Mouse (Mus musculus) T-helper 17 cell (primary cell): Measurements from ENCODE around the gene Marcksl1.

Experiments
- in situ Hi-C, 2 experiments: fragments of 300-600 bp; cut with MboI, MseI; formaldehyde crosslinking; loops; 1 replicate in 1 of 2; 2 replicates in 1 of 2; pipeline ENCODE4 v1.15.1; 2025; ENCODE audit warnings: high pct_unique_total_duplicates in 2 of 2

The Marcksl1 gene

DNA sequence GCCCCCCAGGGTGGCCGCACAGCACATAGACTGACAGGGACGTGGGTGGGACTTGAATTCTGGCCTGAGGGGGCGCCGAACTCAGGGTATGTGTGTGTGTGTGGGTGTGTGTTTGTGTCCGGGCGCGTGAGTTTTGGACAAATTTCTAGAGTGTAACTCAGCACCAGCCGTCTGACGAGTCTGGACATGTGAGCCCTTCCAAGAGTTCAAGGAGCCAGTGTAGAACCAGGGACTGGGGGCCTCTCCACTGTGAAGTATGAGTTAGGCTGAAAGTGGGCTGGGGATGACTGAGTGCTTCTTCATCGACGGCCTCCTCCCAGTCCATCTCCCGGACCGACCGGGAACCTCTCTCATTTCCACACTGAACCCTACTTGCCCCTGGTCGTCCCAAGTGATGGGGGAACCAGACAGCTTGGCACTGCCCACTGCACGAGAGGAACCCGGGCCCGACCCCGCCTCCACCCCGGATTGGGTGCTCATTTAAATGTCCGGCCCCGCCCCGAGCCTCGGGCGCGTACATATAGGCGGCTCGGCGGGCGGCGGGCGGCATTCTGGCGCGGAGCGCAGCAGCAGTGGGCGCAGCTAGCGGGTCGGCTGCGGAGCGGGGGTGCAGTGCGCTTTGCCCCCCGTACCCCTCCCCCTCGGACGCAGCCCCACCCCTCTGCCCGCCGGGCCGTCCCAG, at the start of gene Marcksl1:
Gene Marcksl1, plus strand, starts transcription at position 496 of the 682 bp plus-strand sequence.
- in situ Hi-C loops = no loop called here

DNA sequence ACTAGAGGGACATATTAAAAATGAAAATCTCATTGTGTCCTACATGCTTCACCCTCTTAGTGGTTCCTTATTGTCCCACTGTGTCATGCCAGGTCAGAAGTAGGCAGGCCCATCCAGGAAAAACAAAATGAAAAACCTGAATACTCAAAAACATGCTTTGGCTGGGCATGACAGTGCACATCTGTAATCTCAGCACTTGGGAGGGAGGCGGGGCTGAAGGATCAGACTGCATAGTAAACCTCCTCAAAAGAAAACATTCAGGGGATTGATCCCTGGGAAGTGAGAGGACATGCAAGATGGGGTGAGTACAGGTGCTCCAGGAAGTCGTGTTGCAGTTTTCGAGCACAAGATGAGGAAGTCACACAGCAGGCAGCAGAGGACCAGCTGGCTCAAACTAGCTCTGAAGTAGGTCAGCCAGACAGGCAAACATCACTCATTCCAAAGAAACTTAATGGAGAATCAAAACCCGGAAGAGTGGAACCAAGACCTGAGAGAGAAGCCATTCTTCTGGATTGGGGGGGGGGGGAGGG, 49.0 kb upstream of the Marcksl1 start:
- in situ Hi-C loops = no loop called here

DNA sequence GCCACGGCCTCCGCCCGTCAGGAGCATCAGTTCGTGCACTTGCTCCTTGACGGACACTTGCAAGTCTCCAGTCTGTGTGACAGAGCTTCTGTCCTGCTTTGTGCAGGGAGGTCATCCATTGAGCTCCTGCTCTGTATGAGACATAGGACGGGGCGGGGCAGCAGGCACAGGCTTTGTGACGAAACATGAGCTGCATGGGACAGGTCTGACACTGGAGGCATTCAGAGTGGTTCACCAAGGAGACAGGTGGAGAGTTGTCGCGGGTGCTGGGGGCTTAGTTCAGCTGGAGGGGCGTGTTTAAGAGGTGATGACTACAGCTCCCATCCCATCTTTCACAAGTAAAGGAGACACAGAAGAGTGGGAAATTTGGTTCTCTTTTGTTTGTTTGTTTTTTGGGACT, 37.3 kb upstream of the Marcksl1 start:
- in situ Hi-C loops = no loop called here

DNA sequence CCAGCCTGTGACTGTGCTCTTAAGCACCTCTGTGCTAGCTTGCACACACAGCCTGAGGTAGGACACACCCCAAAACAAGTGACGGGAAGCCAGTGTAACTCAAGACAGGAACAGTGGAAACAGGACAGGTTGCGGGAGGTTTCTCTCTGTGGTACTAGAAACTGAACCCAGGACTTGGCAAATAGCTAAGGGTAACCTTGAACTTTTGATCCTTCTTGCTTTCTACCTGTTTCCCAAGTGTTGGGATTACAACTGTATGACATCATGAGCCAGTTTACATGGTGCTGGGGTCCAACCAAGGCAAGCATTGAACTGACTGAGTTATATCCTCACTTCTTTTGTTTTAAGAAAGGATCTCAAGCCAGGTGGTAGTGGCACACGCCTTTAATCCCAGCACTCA, 33.5 kb upstream of the Marcksl1 start:
- in situ Hi-C loops = no loop called here

DNA sequence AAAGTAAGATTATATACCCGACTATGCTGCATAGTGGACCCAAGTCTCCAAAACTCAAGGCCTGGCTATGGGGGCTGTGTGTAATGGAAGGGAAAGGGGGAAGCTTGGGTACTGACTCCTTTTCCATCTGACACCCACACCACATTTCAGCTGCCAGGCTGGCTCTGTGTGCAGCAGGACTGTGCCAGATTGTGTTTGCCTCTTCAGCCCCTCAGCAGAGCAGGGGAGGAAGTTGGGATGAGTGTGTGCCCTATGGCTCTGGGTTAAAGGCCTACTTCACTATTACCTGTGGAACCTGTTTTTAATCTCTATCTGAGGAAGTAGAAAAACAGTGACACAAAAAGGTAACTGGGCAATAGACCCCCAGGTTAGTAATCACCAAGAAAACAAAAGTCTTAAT, 32.3 kb upstream of the Marcksl1 start:
- in situ Hi-C loops = no loop called here

DNA sequence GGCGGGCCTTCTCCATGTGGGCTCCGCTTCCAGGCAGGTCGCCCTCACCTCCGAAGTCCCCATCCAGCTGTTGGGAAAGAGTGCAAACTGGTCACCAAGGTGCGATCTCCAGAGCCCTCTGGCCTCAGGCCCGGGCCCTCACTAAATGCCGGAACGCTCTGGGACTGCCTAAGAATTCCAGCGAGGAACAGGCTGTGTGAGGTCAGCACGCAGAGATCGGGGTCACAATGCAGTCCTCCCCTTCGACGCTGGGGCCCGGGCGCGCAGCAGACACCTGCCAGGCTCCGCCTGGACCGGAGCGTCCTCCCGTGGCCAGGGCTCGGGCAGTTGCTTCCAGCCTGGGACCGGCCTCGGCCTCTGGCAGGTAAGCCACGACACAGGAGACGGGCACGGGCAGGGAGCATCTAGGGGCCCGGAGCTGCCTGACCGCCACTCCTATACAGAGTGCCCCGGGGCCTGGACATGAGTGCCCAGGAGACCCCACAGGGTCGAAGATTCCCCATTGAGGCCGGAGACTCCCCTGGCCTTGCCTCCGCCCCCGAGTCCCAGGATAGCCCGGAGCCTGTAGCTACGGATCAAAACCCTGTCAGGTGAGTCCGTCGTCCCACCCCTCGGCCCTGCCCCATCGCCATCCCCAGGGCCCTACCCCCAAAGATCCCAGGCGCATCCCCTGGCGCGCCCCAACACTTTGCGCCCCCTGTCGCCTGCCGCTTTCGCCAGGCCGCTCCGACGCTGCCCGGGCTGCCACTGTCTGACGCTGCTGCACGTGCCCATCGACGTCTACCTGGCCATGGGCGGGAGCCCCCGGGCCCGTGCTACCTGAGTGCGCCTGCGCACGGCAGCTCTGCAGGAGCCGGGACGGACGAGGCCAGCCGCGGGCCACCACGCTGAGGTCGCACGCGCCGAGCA, 22.2 kb upstream of the Marcksl1 start, which contains the start of the genes Tssk3 and Fam229a:
Gene Tssk3, minus strand, starts transcription at position 51 of the 909 bp plus-strand sequence.
Gene Fam229a, plus strand, starts transcription at position 219 of the 909 bp plus-strand sequence.
- in situ Hi-C loops = loop anchor here in 1 of 2 experiments (10.0 kb wide), 1 partner anchor 564 kb away; no protein-coding TSS in a partner anchor

DNA sequence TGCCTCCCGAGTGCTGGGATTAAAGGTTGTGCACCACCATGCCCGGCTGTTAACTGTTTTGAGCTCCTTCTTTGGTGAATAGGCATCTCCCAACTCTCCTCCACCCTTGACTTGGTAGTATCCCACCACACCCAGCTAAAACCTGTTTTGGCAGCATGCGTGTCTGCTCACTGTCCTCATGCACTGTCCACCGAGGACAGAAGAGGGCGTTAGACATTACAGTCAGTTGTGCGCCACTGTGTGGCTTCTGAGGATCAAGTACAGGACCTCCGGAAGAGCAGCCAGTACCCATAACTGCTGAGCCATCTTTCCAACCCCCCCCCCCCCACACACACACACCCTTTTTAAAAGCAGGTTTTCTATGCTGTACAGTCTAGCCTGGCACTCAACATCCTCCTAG, 18.7 kb upstream of the Marcksl1 start:
- in situ Hi-C loops = loop anchor here in 1 of 2 experiments (10.0 kb wide), 1 partner anchor 560 kb away; no protein-coding TSS in a partner anchor

DNA sequence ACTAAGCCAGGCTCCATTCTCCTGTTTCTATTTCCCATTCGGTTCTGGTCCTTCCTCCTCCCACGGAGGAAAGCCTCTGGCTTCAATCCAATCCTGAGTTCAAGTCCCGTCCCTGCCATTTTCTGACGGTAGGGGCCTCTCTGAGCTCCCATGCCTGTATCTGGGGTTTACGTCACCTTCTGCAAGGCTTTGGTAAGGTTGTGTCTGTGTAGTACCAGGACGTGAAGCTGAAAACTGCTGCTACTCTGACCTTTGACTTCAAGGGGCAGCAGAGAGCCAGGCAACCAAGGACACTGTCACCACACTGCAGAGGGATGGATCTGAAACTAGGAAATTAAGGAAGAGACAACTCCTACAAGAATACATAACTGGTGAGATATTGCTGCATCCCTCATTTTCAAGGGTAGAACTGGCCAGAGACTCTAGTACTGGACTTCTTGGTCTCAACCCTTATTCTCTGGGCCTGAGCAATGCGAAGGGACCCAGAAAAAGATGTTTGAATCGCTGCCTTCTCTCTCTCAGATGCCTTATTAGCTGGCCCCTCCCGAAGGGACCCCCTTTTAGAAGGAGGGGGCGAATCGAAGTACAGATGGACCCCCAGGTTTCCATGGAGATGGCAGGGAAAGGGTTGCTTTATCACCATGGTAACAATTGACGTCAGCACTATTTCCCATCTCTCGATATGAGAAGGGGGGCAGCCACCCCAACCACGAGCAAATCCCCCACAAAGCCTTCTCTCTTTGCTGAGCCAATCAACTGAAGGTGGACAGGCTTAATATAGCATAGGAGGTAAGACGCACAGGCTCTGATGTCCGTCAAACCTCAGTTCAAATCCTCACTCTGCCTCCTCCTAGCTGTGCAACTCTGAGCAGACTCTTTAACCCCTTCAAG, 17.5 kb upstream of the Marcksl1 start:
- in situ Hi-C loops = loop anchor here in 1 of 2 experiments (10.0 kb wide), 1 partner anchor 559 kb away; no protein-coding TSS in a partner anchor

DNA sequence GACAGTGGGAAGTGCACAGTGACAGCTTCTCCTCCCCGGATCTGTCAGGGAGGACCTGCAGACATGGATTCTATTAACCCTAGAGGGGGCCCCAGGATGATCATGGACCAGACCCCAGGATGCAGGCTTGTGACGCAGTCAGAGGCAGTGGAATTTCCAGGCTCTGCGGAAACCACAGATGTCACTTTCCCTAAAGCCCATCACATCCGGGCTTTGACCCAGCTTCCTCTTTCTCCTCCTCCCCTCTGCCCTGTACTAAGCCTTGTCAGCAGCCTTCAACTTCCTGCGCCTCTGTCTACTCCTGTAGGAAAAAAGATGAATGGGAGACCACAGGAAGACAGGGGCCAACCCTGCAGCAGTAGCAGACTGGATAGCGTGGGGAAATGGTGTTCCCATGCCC, 16.8 kb upstream of the Marcksl1 start:
- in situ Hi-C loops = loop anchor here in 1 of 2 experiments (10.0 kb wide), 1 partner anchor 558 kb away; no protein-coding TSS in a partner anchor

DNA sequence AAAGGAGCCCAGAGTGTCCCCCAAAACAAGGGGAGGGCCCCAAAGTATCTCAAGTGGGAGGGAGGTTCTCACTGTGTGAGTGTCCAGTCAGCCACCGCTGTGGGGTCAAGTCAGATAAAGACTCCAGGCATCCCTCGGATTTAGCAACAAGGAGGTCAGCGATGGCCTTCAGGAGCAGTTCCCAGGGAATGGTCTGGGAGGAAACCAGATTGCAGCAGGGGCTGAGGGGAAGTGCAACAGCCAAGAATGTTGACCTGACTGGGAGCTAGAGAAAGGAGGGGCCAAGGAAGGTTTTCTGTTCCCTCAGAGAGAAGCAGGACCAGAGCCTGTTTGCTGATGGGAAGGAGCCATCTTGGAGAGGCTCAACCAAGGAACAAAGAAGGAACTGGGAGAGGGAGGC, 14.4 kb upstream of the Marcksl1 start:
- in situ Hi-C loops = loop anchor here in 1 of 2 experiments (10.0 kb wide), 1 partner anchor 556 kb away; no protein-coding TSS in a partner anchor

DNA sequence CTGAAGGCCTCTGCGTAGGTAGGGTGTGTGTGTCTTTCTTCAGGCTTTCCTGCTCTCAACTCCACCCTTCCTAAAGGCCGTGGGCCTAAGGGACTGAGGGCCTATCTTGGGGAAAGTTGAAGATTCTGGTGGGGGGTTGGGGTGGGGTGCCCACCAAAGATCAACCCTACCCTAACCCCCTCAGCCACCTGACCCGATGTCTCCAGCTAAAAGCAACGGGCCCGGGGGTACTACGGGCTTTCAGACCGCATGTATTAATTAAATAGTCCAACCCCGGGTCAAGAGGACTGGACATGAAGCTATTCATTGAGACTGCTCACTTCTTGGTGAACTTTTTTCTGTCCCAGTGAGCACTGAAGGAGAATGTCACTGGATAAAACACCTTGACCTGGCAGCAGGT, 13.4 kb upstream of the Marcksl1 start:
- in situ Hi-C loops = no loop called here

DNA sequence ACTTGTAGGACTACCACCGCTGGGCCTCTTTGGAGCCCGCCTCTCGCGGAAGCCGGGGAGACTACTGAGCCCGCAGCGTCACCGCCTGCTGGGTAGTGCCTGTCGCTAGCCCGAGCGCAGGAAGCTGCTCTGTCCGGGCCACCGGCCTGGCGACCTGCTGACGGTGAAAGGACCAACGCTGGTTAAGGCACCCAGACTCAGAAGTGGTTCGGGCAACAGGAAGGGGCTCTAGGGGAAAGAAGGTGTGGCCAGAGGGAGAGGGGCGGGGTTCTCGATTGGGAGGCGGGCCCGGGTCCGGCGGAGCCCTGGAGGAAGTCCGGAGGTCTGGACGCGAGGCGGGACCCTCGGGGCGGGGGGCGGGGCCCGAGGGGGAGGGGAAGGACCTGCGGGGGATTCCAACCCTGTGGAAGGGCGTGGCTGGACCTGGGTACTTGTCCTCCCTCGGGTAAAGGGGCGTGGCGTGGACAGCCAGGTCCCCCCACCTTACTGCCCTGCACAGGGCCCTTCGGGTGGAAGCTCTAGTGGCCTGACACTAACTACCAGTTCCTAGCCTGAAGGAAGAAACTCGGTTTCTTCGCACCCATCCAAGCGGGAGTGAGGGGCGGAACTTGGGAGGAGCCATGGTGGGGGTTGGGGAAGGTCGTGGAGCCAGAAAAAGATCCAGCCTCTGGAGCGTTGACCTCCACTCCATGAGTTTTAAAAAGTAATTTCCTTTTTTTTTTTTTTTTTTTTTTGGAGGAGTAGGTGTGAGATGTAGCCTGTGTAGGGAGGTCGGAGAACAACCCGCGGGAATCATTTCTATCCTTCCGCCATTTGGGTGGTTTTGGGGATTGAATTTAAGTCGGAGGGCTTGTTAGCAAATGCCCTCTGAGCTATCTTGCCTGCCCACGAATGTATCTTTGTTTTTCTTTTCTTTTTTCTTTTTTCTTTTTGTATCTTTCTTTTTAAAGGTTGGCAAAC, 12.5 kb upstream of the Marcksl1 start:
- in situ Hi-C loops = no loop called here

DNA sequence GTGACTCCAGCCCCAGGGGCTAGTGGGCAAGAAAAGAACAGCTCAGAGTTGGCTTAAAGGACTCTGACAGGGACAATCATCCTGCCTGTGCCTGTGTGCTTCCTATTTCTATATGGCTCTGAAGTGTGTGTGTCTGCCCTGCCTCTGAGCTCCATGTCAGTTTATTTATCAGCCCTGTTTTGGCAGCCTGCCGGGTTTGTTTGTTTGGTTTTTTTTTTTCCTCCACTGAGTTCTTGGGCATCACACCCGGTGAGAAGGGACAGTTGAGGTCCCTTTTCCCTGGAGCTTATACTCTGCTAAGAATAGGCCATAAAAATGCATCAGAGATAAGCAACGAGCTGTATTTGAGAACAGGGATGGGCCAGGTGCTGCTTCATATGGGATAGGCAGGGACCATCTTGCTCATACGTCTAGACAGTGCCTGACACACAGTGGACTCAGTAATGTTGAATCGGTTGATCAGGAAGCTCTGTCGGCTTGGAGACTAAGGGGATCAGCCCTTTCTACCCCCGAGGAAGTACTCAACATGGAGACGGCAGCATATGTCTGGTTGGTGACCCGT, 11.0 kb upstream of the Marcksl1 start:
- in situ Hi-C loops = no loop called here

DNA sequence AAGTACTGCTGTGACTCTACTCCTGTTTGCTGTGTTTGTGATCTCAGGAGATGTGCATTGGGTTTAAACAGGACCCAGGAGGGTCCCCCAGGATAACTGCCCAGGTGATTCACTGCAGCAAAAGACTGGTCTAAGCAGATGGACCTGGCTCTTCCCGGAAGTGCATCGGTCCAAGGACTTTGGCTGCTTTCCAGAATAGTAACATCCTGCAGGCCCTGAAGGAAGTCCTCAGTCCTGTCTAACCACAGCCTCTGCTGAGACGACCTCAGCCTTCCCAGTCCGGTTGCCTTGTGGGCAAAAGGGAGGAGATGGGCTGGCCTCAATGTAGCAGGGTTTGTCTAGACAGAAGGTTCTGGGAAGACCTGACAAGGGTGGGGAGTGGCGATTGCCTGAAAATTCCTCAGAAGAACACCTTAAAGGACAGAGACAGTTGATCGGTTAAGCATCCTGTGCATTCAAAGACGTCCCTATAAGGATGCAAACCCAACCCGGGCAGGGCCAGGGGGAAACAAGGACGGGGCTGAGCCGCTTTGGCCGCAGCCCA, 10.4 kb upstream of the Marcksl1 start:
- in situ Hi-C loops = no loop called here

DNA sequence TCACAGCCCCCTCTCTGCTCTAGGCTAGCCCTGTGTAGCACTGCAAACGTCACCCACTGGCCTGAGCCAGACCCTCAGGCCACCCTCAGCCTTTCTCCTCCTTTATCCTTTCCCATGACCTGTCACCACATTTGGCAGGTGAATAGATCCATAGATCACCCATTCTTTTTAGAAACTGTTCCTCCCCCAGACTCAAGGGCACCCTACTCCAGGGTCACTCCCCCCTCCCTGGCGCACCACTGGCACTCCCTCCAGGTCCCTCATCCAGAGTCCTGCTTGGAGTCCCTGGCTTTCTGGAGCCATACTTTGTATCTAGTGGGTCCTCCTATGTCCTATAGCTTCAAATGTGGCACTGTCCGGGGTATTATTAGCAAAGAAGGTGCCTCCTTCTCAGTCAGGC, 7.9 kb upstream of the Marcksl1 start:
- in situ Hi-C loops = no loop called here

DNA sequence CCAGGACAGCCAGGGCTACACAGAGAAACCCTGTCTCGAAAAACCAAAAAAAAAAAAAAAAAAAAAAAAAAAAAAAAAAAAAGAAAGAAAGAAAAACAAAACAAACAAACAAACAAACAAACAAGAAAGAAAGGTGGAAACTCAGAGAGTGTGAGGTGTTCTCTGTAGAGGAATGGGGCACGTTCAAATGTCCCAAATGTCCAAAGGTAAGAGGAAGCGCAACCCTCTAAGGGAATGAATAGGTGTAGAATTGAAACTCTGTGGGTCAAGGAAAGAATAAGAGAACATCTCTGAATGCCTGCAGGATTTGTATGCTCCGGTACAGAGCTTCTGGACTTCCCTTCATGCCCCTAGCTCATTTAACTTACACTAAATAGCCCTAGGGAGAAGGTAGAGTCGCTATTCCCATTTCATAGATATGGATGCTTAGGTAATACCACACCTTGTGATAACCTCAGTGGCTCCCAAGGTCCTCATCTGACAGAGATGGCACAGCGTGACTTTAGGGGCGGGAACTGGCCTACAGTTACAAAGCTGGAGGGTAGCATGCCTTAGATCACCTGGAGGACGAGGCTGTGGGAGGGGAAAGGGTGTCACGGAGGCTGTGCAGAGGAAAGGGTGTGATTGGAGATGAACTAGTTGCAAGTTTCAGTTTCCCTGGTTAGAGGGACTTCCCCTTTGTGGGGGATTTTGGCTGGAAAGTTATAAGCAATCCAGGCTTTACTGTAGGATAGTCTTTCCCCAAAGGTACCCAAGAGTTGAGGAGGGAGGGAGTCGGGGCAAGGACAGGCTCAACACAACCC, 5.7 kb upstream of the Marcksl1 start:
- in situ Hi-C loops = no loop called here

DNA sequence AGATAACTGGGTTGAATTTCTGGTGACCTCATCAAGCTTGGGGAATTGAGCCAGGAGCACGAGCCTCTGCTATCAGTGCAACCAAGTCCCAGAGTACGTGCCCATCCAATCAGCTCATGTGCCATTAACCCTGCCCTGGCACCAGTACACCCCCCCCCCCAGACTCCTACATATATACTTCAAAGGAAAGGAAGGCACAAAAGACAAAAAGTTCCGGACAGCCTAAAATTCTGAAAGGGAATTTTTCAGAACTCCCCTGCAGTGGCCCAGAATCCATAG, 5.2 kb upstream of the Marcksl1 start:
- in situ Hi-C loops = no loop called here

DNA sequence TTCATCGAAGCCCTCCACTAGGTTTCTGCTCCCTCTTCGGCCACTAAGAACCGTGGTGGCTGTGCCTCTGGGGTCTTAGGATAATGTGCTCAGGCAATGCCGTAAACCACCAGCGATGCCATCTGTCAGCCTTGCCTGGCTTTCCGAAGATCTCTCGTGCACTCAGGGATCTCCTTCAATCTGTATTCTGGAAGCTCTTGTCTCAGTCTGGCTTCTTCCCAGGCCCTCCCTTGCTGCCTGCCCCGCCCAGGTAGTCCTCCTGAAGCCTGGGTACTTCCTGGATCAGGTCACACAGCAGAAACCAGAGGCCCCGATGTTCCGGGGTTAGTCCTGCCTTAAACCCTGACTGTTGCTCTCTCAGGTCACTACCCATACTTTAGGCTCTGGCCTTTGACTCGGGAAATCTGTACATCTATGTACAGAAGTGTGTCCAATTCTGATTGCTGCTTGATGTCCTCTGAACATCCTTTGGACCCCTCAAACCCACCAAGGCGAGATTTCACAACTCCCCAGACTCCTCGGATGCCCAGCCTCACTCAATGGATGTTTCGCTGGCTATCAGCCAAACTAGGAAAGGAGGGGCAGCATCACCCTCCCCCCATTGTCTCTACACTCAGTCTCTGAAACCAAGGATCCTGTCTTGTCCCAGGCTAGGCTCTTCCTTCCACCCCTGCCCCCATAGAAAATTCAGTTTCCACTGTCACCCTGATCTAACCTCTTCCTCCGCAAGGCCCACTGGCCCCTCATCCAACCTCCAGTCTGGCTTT, 4.4 kb upstream of the Marcksl1 start:
- in situ Hi-C loops = no loop called here
